Mouse (Mus musculus) spleen, adult 12 weeks (tissue): ENCODE measurements at regions not wholly inside any gene's neighbourhood (a gene's known extent, or its start where the extent isn't known, plus 50 kb on each side); places are given as distances from the start of the nearest gene placed in this dataset.

Source experiments
- DNase-seq: peaks from one replicate; pipeline ENCODE4 v3.0.0; 2022; ENCODE audit warnings: low spot score

DNA sequence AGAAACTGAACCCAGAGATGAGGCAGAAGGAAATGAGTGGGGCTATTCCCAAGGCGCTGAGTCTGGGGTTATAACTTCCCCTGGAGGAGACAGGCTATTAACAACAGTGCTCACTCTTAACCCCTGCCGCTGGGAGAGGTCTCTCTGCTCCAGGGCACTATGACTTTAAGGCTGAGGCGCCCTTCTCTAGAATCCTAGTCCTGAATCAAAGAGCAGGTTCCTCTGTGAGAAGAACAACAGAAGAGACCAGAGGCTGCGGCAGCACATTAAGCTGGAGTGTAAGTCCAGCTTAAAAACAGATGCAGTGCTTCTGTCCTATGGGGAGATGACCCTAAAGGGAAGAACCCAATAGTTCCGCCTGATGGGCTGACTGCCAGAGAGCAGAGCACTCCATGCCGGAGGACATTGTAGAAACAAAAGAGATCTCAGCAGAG lies 173.4 kb upstream of the Klf7 start:
- no peak for DNase-seq

DNA sequence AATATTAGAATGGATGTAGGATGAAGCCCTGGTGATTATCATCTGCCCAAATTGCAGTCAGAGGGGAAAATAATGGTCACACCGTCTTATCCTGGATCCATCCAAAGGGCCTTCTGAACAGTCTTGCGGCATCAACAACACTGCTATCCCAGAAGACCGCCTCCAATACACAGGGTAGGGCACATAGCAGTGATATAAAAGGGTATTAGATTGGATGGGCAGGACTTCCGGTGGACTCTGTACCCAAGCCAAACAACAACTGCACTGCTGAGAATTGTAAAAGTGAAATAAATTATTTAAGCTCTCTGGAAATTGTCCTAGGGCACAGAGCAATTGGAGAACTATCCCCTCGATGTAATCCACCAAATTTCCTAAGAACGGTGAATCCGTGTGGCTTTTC lies 173.0 kb upstream of the Klf7 start:
- DNase-seq, result no peak

GRCm38 (mm10) chr1:64288812-64289447 lies 166.8 kb upstream of the Klf7 start:
- DNase-seq, result no peak

- DNase-seq, result no peak
Measured at GRCm38 (mm10) chr1:64287068-64287467, 165.0 kb upstream of the Klf7 start.

DNA sequence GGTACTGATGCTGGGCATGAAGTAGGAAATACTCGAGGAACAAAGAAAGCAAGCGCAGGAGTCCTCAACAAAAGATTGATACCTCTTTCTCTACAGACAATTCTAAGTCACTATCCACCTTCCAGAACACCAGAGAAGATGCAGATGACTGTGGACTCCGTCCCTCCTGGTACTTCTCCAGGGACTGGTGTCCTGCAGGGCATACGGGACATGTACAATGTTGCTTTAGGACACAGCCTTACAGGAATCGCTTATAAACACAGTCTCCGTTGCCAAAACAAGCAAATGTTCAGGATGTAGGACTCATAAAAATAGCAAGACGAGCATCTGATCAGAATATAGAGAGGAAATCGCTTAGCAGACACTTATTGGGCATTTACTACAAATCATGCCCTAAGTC lies 162.6 kb upstream of the Klf7 start:
- DNase-seq, result no peak

GRCm38 (mm10) chr1:64275865-64276264 lies 153.8 kb upstream of the Klf7 start:
- DNase-seq, result no peak

DNA sequence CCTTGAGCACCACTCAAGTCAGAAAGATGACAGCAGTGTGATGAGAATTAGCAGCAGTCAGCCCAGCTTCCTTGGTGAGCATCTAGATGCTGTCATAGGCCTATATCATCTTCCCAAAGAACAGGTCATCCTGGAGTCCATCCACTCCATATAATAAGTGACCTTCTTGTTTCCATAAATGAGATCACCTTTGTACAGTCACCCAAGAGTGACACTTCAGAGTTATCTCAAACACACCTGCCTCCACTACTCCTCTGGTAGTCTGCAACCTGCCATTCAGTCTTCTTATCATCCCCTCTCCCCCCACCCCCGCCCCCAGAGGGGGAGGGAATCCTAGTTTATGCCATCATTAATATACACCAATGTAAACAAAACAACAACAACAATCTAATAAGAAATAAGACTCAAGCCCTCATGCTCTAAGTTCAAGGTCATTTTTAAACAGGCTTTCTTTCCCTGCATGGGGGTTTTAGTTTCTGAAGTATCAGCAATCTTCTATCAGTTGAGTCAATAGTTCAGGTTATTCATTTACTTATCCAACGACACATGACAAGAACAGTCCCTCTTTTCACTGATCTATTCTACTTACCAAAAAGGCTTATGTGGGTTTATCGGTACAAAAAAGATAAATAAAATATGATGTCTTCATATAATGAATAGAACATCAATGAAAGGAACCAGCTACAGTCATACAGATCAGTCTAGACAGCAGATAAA lies 153.2 kb upstream of the Klf7 start:
- DNase-seq, result no peak

DNA sequence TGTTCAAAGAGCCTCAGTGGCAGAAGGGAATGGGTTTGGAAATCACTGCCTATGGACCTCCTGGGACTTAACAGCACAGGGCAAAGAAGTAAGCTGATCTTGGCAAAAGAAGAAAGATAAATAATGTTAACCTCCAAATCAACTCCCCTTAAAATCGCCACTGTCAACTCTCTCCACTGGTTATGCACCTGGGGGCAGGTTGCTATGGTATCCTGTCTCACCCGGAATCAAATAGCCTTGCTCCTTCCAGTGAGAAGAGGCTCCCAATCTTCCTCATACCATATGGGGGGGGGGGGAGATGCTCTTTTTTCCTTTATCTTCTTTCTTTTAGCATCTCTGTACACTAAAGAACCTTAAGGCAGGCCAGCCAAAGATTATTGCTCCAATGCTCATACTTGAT lies 135.2 kb upstream of the Klf7 start:
- DNase-seq, result no peak

GRCm38 (mm10) chr1:64255554-64256295 lies 133.6 kb upstream of the Klf7 start:
- no peak for DNase-seq

DNA sequence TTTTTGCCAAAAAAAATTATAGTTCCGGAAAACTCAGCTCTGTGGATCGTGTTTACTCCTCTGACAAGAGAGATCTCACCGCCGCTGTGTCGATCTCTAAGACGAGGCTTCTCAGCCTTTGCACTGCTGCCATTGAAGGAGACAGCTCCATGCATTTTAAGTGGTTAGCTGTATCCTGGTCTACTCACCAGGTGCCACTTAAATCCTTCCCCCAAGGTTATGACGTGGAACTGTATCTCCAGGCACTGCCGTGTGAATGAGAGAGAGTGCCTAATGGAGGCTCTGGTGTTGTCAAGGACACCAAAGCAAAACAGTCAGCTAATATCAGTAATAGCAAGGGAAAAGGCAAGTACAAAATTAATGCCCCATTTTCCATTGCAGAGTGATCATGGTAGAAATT lies 132.6 kb upstream of the Klf7 start:
- DNase-seq, result no peak

DNA sequence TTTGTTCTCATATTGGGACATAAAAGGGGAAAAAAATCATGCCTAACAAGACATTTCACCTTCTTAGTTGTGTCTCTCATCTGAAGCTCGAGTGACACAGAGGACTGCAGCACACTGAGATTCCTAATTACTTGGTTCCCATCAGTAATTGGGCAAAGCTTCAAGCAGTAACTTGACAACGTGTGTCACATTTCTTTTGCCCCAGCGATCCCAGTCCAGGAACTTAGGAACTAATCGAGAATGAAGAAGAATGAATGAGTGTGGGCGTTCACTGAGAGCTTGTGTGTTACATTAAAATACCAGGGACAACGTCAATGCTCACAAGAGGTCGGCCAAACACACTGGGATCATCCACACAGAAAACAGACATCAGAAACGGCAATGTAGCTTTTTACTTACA lies 131.9 kb upstream of the Klf7 start:
- DNase-seq, result no peak

GRCm38 (mm10) chr1:64242401-64242800 lies 120.3 kb upstream of the Klf7 start:
- DNase-seq, result no peak

DNA sequence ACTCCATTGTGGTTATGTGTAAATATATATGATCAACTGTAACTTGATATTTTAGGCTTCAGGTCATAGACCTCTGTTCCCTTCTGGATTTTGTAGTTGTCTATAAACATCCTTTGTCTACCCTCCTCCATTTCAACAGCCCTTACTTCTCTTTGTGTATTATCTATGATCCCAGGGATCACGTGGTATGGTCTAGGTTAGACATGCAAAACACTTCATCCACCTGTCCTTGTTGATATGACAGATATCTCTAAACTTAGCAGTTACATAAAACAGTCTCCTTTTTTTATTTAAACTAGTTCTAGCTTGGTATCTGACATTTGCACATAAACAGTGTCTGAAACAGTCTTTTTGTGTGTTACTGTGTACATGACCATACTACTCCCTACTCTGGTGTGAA lies 107.6 kb upstream of the Klf7 start:
- DNase-seq, result no peak

- DNase-seq, result no peak
Measured at GRCm38 (mm10) chr1:64226001-64226918, 104.2 kb upstream of the Klf7 start.

- no peak for DNase-seq
Measured at GRCm38 (mm10) chr1:64223779-64224687, 102.0 kb upstream of the Klf7 start.

DNA sequence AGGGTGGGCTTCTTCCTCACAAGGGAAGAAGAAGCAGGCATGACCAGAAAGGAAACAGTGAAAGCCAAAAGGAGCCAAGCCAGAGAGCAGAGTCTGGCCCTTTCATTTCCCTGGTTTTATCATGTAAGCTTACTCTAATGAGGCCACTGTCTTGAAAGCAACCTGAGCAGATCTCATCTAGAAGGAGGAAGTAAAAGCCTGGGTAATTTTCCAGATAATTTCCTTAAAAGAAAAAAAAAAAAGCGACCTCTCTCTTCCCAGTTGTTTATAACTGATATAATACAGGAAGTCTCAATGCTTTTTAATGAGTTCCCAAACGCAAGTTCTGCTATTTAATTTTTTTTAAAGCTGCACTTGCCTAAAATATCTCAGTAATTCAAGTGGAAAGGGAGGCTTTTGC lies 100.4 kb upstream of the Klf7 start:
- no peak for DNase-seq

DNA sequence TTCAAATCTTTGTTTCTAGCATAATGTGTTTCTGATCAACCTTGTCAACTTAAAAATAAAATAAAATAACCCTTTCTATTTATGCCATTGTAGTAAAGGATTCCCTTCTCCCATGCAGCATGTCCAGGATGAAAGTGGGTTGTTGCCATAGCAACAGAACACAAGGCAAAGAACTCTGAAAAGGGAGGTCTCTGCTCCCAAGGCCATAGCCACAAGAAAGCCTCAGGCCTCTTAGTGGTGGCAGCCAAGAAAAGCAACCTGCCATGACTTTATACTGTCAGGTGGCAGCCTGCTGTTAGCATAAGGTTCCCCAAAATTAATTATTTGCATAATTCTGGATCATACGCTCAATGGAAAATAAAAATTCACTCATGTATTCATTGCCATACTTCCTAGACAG lies 98.4 kb upstream of the Klf7 start:
- no peak for DNase-seq

- DNase-seq, result no peak
Measured at GRCm38 (mm10) chr1:64220040-64220439, 98.0 kb upstream of the Klf7 start.

GRCm38 (mm10) chr1:64215646-64216045 lies 93.6 kb upstream of the Klf7 start:
- DNase-seq, result no peak

DNA sequence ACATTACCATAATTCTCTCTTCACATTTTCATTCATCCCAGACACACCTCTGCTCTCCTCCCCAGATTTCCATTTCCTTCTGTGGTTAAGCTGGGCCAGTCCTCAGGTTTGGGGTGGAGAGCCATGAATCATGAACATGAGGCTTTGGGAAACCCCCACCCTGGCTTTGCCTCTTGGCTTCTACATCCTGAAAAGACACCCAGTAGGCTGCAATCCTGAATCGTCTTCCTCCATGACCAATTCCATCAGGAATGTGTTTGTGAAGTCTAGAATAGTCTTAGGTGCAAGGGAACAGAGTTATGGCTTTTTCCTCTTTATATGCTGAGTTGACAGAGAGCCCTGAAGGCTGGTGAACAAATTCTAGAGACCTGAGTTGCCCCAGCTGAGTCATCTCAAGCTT lies 87.0 kb upstream of the Klf7 start:
- no peak for DNase-seq

- no peak for DNase-seq
Measured at GRCm38 (mm10) chr1:64200387-64201023, 78.4 kb upstream of the Klf7 start.
